Mouse (Mus musculus): ENCODE results near the gene Pde6b.

Gene Pde6b

DNA sequence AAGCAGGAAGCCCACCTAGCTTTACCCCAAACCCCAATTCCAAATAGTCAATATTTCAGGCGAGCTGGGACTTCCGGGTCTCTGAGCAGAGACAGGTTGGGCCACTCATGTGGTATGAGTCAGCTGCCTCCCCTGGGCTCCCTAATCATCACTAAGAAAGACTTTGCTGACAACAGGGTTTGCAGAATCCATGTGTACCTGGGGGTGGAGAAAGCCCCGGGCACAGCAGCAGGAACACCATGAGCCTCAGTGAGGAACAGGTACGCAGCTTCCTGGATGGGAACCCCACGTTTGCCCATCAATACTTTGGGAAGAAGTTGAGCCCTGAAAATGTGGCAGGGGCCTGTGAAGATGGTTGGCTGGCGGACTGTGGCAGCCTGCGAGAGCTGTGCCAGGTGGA, at the start of gene Pde6b:
TSS of gene Pde6b (plus strand) at position 191 of the 400 bp plus-strand sequence.
- in situ Hi-C loops (cut with MboI; ENCODE audit: low pct_unique_long_range_greater_than_20kb in 1 of 2, low sequenced_read_pairs in 2 of 2, unreplicated experiment in 1 of 2) = no loop called here

DNA sequence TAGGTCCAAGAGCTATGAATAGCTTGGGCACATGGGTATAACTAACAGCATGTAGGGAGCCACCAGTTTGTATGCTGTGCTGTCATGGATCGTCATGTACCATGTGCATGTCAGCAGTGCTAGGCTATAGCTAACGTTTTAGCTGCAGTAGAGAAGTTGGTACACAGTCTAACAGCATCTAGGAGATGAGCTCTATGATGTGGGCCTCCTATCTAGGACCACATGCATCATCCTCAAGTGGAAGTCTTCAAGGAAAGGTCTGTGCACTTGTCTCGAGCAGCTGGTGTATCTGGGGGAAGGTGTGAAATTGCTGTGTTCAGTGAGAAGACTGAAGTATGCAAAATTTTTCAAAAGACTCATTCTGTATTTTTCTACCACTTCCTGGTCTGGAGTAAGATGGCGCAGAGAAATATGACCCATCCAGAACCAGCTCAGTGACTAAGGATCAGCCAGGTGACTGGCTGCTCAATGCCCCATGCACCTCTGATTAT, 44.5 kb upstream of the Pde6b start:
- in situ Hi-C loops (cut with MboI; ENCODE audit: low pct_unique_long_range_greater_than_20kb in 1 of 2, low sequenced_read_pairs in 2 of 2, unreplicated experiment in 1 of 2) = no loop called here

DNA sequence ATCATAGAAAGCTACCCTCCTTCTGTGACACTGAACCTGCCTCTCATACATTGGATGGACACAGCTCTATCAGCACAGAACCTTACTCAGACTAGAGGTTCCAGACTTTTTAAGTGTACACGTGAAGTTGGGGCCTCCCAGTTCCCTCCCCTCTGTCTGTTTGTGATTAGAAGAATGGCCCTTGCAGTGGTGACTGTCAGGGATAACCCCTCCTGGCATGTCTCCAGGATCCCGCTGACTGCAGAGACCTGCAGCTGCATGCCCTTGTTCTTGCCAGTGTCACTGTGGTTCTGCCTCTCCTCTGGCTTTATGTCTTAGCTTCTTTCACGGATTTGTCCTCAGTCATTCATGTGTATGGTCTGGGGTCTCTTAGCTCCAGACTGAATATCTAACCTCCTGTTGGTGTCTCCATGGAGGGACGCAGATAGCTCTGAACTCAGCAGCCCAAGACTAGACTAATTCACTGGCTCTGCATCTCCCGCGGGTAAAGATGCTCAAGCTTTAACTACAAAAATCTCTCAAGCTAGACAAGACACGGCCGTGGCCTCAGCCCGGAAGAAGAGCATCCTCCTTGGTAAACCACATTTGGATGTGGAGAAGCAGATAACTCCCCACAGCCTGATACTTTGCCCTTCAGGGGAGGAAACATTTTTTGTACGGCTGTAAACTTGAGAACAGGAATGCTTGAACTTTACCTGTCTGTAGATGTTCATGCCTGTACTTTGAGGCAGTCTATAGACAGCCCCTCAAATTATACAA, 42.7 kb upstream of the Pde6b start:
- in situ Hi-C loops (cut with MboI; ENCODE audit: low pct_unique_long_range_greater_than_20kb in 1 of 2, low sequenced_read_pairs in 2 of 2, unreplicated experiment in 1 of 2) = no loop called here

DNA sequence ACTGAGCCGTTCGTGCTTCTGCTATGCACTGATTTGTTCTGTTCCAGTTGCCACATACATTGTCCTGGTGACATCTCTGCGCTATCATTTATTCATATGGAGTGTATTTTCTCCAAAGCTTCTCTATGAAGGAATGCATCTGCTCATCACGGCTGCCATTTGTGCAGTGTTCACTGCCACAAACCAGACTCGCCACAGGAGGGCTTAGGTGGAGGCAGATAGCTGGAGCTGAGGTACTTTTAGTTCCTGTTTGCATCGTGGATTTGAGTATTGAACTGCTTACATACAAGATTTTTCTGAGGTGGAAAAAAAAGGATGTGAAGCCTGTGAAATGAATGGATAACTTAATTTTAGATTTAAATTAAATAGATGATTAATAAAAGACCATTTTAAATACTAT, 40.3 kb upstream of the Pde6b start:
- in situ Hi-C loops (cut with MboI; ENCODE audit: low pct_unique_long_range_greater_than_20kb in 1 of 2, low sequenced_read_pairs in 2 of 2, unreplicated experiment in 1 of 2) = no loop called here

DNA sequence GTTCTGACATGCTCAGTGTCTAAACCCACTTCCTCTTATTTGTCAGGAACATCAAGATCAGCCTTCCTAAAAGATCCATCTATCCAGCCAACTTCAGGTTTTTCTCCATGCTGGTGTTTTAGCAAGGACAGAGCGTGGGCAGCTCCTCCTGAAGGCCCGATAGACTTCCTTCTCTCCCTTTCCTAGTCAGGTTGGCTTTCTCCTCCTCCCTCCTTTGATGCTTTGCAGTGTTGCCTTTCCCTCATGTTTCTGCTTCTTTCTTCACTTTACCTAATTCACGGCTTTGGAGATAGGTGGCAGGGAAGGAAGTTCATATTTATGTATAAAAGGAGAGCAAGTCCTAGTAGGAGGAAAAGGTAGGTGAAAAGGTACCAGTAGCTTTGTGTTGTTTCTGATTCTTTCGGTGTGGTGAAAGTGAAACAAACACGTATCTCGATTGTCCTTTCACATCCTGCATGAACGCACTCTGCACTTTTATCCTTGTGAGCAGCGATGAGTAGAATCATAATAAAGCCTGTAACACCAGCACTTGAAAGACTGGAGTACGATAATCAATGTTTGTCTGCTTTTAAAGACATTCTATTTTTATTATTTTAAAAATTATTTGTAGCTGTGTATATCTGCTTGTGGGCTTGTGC, 38.6 kb upstream of the Pde6b start:
- in situ Hi-C loops (cut with MboI; ENCODE audit: low pct_unique_long_range_greater_than_20kb in 1 of 2, low sequenced_read_pairs in 2 of 2, unreplicated experiment in 1 of 2) = no loop called here

DNA sequence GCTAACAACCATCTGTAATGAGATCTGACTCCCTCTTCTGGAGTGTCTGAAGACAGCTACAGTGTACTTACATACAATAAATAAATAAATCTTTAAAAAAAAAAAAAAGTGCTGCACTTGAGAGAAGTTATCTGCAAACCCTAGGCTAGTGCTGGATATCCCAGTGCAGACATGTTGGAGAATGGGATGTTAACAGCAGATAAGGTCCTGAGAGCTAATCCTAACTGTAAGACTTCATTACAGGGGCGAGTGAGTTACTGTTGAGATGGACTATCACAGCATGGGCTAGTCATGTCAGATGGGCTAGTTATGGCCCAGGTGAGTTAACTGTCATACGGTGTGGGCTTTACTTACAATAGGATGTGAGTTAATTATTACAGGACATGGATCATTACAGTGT, 34.1 kb upstream of the Pde6b start:
- in situ Hi-C loops (cut with MboI; ENCODE audit: low pct_unique_long_range_greater_than_20kb in 1 of 2, low sequenced_read_pairs in 2 of 2, unreplicated experiment in 1 of 2) = no loop called here

DNA sequence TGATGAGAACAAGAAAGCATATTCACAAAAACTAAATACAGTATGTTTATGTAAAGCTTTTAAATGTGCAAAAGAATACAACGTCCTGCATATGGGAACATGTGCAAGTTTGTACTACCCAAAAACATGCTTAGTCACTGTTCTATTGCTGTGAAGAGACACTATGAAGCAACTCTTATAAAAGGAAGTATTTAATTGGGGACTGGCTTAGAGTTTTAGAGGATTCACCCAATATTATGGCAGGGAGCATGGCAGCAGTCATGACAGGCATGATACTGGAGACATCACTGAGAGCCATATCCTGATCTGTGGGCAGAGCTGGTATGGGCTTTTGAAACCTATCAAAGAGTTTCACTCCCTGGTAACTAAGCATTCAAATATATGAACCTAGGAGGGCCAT, 30.3 kb upstream of the Pde6b start:
- in situ Hi-C loops (cut with MboI; ENCODE audit: low pct_unique_long_range_greater_than_20kb in 1 of 2, low sequenced_read_pairs in 2 of 2, unreplicated experiment in 1 of 2) = no loop called here

DNA sequence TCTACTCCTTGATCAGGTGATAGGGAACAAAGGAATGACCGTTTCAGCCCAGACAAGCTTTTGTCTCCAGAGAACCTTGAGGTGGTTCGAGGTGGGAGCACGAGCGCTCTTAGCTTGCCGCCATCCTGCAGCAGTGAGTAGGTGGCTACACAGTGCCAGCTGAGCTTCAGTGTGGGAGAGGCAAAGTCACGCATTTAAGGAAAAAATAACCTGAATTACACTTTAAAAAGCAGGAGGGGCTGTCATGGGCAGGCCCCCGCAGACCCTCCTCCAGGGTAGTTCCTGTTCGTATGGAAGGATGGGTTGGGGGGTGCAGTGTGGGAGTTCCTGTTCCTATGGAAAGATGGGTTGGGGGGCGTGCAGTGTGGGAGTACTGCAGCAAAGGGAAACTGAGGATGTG, 28.7 kb upstream of the Pde6b start:
- in situ Hi-C loops (cut with MboI; ENCODE audit: low pct_unique_long_range_greater_than_20kb in 1 of 2, low sequenced_read_pairs in 2 of 2, unreplicated experiment in 1 of 2) = no loop called here

DNA sequence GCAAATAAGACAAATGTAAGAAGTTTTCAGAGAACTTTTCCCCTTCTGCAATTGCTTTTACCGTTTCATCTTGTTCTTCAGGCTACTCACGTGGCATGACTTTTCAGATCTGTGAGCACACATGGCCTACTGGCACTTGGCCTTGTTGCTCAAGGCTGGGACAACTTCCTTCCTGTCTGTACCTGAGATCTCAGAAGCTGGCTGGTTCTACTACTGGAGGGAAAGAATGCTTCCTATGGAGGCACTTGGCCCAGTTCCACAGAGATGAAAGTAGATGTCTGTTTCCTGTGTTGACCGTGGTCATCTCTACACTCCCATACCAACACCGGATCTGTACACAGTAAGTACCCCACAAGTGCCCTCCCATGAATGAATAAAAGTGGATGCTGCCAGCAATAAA, 28.0 kb upstream of the Pde6b start:
- in situ Hi-C loops (cut with MboI; ENCODE audit: low pct_unique_long_range_greater_than_20kb in 1 of 2, low sequenced_read_pairs in 2 of 2, unreplicated experiment in 1 of 2) = no loop called here

DNA sequence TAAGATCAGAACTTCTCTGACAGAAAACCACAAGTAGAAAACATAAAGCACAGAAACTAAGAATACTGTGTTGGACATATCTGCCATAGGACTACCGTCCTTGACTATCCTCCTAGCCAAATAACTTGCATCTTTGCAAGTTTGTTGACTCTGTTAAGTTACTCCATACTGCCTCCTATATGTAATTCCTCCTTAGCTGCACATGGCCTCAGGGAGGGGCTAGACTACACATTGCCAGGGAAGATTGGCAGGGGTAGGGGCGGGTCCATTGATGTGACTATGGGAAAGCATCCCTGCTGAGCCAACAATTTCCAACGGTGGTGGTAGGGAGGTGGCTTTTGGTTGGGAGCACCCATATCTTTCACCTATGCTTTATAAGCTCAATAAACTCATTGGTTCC, 25.9 kb upstream of the Pde6b start:
- in situ Hi-C loops (cut with MboI; ENCODE audit: low pct_unique_long_range_greater_than_20kb in 1 of 2, low sequenced_read_pairs in 2 of 2, unreplicated experiment in 1 of 2) = no loop called here

DNA sequence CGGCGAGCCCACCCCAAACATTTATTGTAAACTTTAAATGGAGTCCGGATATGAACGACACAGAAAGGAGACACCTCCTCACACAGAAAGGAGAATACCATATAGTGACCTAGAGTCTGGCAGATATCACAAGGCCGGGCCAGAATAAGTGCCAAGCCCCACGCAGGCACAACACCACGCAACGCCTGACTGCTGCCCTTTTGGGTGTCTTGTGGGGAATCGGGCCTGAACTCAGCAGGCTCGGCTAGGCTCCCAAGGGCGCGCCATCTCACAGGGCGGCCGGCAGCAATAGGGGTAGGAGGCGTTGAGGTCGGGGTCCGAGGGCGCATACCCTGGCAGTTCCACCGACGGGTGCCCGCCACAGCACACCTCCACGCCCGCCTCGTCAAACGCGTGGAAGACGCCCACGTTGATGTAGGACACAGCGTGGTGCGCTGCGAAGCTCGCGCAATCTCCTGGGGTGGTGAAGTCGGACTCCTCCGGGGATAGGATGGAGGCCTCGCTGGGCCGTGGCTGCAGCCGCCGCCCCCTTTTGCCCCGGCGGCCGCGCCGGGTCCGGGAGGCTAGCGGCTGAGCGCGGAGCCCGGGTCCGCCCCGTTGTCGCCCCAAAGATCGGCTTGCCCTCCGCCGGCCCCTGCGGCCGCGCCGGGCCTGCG, 21.7 kb upstream of the Pde6b start:
- in situ Hi-C loops (cut with MboI; ENCODE audit: low pct_unique_long_range_greater_than_20kb in 1 of 2, low sequenced_read_pairs in 2 of 2, unreplicated experiment in 1 of 2) = no loop called here

DNA sequence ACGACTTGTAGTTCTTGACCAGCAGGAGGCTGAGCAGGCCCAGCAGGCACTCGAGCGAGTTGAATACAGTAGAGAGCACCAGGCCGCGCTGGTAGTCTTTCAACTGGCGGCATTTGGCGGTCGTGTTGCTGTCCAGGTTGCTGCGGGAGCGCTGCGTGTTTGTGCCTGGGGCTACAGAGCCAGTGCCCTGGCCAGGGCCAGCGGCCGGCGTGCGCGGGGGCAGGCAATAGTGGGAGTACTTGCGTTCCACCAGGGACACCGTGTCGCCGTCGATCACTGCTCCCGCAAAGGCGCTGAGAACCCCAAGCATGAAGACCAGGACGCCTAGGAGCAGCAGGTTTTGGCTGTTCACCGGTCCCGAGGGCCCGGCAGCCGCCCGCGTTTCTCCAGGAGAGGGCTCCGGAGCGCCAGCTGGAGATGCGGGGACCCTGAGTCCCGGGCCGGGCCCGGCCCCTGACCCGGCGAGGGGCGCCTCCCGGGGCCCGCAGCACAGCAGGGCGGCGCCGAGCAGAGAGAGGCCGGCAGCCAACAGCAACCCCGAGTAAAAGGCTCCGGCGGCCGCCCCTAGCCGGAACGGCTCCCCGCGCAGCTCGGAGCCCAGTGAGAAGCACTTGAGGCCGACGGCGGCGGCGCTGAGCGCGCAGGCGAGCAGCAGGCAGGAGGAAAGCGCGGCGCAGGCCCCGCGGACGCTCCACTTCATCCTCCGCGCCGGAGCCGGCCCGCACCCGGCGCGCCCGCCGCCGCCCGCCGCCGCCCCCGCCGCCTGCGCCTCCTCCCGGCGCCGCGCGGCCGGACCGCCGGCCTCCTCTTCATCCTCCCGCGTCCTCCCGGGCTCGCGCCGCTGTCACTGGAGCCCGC, 21.0 kb upstream of the Pde6b start:
- in situ Hi-C loops (cut with MboI; ENCODE audit: low pct_unique_long_range_greater_than_20kb in 1 of 2, low sequenced_read_pairs in 2 of 2, unreplicated experiment in 1 of 2) = no loop called here

DNA sequence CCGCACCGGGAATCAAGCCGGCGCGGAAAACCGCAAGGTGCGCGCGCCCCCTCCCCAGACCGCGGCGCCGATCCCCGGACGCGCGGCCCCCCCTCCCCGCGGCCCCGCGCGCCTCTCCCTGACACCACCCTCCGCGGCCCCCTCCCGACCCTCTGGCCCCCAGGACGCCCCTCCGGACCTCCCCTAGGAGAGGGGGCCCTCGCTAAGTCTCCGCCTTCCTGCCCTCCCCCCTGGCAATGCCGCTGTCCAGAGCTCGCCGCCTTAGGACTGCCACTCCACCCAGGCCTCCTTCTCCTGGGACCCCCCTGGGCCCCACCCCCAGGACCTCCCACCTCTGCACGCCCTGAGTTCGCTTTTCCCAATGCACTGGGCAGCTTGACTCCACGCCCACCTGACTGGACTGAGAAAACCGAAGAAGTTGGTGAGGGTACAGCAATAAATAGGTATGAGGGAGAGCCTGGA, 20.3 kb upstream of the Pde6b start, which contains the start of gene Gm42517:
TSS of gene Gm42517 (minus strand) at position 52 of the 462 bp plus-strand sequence.
- in situ Hi-C loops (cut with MboI; ENCODE audit: low pct_unique_long_range_greater_than_20kb in 1 of 2, low sequenced_read_pairs in 2 of 2, unreplicated experiment in 1 of 2) = no loop called here

DNA sequence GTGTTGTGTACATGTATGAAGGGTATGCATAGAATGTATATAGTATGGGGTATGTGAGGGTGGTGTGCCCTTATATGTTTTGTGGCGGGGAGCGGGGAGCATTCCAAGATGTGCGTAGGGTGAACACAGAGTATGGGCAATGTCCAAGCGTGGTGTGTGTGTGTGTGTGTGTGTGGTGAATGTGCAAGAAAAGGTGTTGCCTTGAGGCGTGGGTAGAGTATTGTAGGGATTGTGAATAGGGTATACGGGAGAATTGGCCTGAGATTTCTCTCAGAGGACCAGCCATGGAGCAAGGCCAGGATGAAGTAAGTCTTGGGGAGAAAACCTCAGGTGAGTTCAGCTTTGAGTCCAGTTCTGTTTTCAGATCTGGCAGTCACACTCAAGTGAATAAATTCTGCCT, 19.7 kb upstream of the Pde6b start:
- in situ Hi-C loops (cut with MboI; ENCODE audit: low pct_unique_long_range_greater_than_20kb in 1 of 2, low sequenced_read_pairs in 2 of 2, unreplicated experiment in 1 of 2) = no loop called here

DNA sequence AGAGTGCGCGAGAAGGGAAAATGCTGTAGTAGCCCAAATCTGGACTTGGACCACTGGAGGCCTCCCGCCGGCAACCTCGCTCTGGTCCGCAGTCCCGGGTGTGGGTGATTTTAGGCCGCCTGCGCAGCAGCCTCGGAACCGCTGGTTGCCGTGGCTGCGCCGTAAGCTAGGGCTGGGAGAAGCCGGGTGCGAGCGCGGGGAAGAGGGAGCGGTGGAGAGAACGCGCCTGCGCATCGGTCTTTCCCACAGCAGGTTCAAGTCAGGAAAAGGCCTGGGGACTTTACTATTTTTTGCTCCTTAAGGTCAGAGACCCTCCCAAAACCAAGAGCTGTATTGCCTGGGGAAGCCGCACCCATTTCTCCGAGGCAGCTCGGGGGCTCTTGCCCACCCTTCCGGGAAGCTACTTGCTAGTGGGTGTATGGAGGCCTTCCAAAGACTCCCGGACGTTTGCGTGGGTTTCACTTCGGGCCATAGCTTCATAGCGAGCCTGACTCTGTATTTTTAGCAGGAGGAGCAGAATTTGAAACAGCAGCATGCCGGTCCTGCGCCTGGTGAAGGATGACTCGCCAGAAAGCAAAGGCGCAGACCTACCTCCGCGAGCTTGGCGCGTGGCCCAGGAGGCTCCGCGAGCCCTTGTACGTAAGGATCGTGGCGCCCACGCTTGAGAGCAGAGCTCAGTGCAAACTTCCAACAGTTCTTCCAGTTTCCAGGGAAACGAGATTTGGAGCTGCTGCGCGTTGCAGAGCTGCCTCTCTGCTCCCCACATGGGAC, 19.2 kb upstream of the Pde6b start:
- in situ Hi-C loops (cut with MboI; ENCODE audit: low pct_unique_long_range_greater_than_20kb in 1 of 2, low sequenced_read_pairs in 2 of 2, unreplicated experiment in 1 of 2) = no loop called here

DNA sequence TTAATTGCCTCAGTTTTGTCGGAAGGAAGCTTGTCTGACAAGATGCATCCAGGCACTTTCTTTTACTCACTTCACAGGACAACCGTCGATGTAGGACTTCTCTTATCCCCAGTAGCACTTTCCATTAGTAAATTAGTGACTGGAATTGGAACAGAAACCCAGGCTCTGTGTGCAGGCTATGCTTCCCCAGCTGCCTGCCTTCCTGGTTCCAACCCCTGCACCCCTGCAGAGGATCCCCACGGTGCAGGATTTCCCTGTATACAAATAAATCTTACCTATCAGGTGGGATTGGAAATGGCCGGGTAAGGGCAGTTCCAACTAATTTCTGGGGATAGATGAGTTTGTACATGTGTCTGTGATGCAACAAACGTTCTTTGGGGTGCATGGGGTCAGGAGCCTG, 18.2 kb upstream of the Pde6b start:
- in situ Hi-C loops (cut with MboI; ENCODE audit: low pct_unique_long_range_greater_than_20kb in 1 of 2, low sequenced_read_pairs in 2 of 2, unreplicated experiment in 1 of 2) = no loop called here

DNA sequence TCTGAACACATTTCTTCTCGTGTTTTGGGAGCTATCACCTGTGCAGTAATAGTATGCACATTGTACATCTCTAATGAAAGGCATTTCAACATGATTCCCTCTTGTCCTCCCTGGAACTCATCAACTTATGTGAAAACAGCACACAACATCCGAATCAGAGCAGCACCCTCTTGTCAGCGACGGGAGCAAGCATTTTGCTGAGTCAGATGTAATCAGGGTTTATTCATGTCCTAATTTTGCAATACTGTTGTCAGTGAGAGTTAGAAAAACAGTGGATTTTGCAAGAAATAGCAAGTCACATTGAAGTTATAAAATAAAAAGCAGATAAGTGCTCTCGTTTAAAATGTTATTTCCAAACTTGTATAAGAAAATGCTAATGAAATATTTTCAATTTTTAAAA, 14.1 kb upstream of the Pde6b start:
- in situ Hi-C loops (cut with MboI; ENCODE audit: low pct_unique_long_range_greater_than_20kb in 1 of 2, low sequenced_read_pairs in 2 of 2, unreplicated experiment in 1 of 2) = no loop called here

DNA sequence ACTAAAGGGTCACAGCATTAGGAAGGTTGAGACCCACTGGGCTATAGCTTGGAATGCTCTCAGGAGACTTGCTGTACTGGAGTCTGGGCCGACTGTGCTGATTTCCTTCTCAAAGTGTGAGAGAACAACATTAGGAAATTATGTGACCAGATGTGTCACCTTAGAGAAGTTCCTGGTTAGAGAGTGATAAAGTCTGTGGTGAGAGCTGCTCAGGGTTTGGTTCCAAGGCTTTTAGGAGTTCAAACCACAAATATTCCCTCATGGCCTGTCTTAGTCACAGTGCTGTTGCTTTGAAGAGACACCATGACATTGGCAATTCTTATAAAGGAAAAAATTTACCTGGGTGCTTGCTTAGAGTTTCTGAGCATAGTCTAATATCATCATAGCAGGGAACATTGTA, 12.1 kb upstream of the Pde6b start:
- in situ Hi-C loops (cut with MboI; ENCODE audit: low pct_unique_long_range_greater_than_20kb in 1 of 2, low sequenced_read_pairs in 2 of 2, unreplicated experiment in 1 of 2) = no loop called here
